Mouse (Mus musculus) MEL (cell line): Measurements from ENCODE around the gene Tjp1. TPM values are rescaled to one million over a fixed set of nuclear protein-coding genes. Genes with fewer than 3 reads are reported as not detected.

Experiments
- polyA plus RNA-seq, 2 experiments: library from polyadenylated mRNA; stranded (reverse) in 1 of 2; unstranded in 1 of 2; fragments of >175 nt in 1 of 2; fragments of >200 nt in 1 of 2; gene quantifications; 2 replicates each; pipeline versions ENCODE4 v1.2.1 to v1.2.4; 2012; ENCODE audit warnings: low replicate concordance in 2 of 2, low read depth in 1 of 2; ENCODE audit not compliant: insufficient read length in 2 of 2, insufficient read depth in 1 of 2, missing spikeins in 1 of 2
- total RNA-seq: library from RNA; depleted of rRNA; stranded (reverse); fragments of 300-350 nt; gene quantifications from 2 replicates; pipeline ENCODE4 v1.2.3, GENCODE M21; 2012; rRNA removed

The Tjp1 gene
- total and polyA plus RNA-seq, 3 experiments, result 0.01 TPM; not detected in 2

Other genes with a start within 250 kb of the Tjp1 start
- gene Tarsl2, start 117.1 kb upstream of the Tjp1 start, total RNA-seq, result 15.3 and 18.7 TPM in 2 replicates
- 10 to 100 TPM in 1 of 2 experiments, not detected in 1; 26.3 TPM for gene Tarsl2, start 117.1 kb upstream of the Tjp1 start, polyA plus RNA-seq
- gene Tm2d3, start 163.4 kb upstream of the Tjp1 start, total RNA-seq, result 46.3 and 52.0 TPM in 2 replicates
- gene Tm2d3, start 163.4 kb upstream of the Tjp1 start, polyA plus RNA-seq, result 10 to 100 TPM in 1 of 2 experiments, not detected in 1; 50.3 TPM